Mouse (Mus musculus) granulocyte monocyte progenitor cell, adult 5-6 weeks (primary cell): ENCODE data around the gene Dnah2. TPM values are rescaled to one million over a fixed set of nuclear protein-coding genes. Genes with fewer than 3 reads are reported as not detected.

Experiments
- ATAC-seq: replicated peaks from 2 replicates; pipeline ENCODE4 v1.8.0; 2016; ENCODE audit warnings: mild to moderate bottlenecking, moderate TSS enrichment, inconsistent platforms; ENCODE audit not compliant: poor library complexity, severe bottlenecking
- total RNA-seq, 2 experiments: library from RNA; stranded (forward) in 1 of 2; stranded (reverse) in 1 of 2; fragments of 200-712, 200-1000 nt in 1 of 2; fragments of >200 nt in 1 of 2; fragmentation: Nextera tagmentation in 1 of 2; gene quantifications; 2 replicates each; pipeline ENCODE4 v1.2.3; 2014 to 2017

Gene Dnah2
- total RNA-seq (2014; fragmentation: Nextera tagmentation) = 0.11 and 3.5 TPM in 2 replicates
- not detected in 2 replicates for total RNA-seq (2017)

DNA sequence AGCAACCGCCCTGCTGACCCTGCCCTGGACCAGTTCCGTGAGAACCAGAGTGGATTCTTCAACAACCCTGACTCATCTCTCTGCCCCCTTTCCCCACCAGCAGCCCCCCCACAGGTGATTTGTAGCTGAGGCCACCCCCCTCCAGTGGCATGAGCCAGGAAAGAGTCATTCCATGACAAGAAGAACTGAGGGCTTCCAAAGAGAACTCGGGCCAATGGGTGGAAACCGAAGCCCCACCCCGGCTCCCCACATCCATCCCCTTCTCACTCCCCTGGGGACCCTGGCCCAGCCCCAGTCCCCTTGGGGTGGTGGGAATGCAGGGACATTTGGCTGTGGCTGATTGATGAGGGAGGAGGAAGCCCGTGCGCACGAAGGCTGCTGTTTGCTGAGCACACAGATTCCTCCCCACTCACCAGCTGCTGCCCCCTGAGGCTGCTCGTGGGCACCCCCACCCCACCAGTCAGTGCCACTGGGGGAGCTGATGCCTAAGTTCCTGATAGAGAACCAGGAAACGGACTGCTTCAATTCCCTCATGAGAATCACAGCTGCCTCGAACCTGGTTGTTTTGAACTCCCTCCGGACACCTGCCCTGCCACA is at the start of gene Dnah2:
Dnah2 (minus strand) TSS at position 51 of the 597 bp plus-strand sequence.
- ATAC-seq = no peak

DNA sequence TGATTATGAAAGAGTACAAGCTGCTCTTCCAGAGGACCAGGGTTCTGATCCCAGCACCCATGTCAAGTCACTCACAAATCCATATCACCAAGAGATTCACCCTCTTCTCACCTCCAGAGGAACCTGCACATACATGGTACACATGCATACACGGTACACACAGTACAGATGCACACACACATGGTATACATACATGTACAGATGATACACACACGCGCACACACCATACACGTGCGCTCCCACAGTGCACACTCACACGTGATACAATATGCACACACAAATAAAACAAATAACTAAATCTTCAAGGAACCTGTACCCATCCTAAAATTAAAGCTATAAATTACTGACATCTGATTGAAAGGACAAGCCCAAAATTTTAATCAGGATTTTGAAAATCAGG is 45.9 kb upstream of the Dnah2 start:
- ATAC-seq = no peak

DNA sequence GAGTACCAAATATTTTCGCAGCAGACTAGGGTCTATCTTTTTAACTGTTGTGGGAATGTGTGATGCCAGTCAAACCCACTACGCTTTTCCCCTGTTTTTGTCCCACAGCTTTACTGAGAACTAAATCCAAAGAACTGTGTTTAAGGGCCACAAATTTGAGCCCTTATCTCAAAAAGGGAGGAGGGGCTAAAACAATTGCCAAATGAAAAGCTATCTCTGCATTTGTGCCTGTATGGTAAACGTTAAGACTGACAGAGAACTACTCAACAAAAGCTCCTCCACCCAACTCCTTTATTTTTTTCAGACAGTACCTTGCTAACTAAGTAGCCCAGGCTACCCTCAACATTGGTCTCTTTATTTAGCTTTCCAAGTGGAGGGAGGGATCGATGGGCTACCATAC is 43.9 kb upstream of the Dnah2 start:
- ATAC-seq = no peak

DNA sequence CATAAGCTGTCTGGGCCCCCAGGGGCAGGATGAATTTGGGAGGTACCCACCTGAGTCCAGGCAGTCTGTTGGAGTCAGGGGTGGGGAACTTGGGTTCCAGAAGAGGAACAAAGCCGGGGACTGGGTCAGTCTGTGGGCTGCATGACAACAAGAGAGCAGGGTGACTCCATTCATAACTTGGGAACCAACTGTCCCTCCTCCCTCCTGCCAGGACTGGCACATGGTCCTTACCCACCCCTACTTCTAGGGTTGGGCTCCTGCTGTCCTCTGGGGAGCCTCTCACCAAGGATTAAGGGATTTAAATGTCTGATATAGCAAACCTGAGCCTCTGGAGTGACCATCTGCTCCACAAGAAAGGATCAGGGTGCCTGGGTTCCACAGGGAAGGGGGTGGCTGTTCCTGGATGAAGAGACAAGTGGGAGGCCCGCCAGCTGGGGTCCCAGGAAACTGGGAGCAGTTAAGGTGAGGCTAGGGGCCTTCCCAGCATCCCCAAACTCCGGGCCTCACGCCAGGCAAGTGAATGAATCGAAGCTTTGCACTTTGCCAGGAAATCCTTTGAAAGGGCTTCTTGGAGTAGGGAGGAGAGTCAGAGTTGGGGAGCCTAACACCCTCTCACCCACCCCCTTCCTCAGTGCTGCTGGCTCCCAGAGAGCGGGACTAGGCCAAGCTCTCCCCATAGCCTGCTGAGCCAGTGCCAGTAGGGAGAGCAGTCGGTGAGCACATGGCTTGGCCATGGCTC is 43.2 kb upstream of the Dnah2 start:
- ATAC-seq = no peak

DNA sequence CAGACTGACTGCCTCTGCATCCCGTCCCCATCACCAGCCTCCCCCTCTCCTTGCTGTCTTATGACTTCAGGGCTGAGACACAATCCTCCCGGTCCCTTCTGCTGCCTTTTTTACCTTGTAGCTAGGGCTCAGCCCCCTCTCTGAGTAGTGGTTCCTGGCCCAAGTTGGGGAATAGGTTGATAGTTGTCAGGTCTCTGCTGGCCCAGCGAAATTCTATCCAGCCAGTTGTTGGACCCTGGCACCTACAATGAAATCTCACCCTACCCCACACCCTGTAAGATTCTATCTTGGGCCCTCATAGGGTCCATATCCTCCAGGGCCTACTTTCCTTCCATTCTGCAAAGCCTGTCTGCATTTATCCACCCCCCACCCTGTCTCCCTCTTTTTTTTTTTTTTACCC is 42.5 kb upstream of the Dnah2 start:
- no peak for ATAC-seq

DNA sequence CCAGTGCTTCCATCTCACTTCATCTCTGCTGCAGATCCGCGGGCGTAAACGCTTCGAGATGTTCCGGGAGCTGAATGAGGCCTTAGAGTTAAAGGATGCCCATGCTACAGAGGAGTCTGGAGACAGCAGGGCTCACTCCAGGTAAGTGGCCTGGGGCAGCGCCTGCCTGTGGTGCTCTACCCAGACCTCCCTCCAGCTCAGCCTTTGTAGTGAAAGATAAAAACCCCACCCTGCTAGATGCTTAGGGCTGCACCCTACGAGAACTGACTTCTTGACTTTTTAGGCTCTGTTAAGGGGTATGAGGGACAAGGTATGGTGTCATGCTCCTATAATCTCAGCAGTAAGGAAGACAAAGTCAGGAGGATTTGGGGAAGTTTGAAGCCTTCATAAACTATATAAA is 41.7 kb upstream of the Dnah2 start:
- no peak for ATAC-seq

DNA sequence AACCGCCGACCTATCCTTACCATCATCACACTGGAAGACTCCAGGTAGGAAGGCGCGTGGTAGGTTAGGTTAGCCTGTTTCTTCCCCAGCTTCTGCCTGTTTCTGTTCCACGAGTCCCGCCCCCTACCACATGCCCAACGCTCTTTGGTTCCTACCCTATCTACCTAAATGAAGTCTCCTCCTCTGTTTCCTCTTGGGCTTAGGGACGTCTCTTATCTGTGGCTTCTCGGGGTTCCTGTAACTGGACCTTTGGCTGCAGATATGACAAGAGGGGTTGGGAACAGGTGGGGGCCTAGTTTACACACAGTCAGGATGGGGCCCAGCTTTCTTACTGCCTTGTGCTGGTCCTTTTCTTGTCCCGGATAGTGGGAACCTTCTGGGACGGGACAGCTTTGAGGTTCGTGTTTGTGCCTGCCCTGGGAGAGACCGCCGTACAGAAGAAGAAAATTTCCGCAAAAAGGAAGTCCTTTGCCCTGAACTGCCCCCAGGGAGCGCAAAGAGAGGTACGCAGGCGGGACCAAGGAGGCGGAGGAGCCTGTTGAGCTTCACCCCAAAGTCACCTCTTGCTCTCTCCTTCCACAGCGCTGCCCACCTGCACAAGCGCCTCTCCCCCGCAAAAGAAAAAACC is 40.4 kb upstream of the Dnah2 start:
- ATAC-seq = no peak

DNA sequence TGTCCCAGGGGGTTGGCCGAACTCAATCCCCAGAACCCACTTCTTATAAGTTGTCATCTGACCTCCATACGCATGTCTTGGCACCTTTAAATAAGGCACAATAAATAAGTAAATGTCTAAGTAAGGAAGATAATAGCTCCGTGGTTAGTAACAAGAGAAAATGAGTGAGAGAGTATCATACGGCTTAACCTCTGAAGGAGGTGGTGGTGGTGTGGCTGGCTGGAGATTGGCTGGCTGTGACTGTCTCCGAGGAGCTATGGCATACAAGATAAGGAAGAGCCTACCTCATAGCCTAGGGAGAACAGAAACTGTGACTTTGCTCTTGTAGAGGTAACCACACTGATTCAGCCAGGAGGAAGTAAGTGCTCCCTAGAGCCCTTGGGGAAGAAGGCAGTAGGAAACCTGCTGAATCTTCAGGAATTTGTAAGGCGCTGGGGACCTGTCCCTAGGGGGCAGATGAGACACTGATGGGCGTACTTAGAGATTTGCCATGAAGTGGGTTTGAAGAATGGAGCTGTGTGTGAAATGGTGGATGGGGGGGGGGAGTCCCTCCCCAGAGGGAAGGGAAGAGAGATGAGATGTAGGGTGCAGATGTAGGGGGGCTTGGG is 36.9 kb upstream of the Dnah2 start:
- peak; percentile 81 for ATAC-seq

DNA sequence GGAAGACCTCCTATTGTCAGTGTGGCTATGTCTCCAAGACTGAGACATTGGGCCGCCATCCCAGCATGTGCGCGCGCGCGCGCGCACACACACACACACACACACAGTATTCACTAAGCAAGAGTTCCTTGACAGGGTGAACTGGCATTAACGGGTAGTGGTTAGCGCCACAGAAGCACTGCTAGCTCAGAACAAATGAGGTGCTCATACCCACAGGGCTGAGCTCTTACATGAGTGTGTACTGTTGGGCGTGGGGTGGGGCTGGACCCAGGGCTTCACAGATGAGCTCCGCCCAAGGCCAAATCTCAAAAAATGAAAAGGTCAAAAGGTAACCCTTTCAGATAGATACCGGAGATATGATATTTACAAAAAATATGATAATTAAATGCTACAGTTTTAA is 36.0 kb upstream of the Dnah2 start:
- ATAC-seq = no peak

DNA sequence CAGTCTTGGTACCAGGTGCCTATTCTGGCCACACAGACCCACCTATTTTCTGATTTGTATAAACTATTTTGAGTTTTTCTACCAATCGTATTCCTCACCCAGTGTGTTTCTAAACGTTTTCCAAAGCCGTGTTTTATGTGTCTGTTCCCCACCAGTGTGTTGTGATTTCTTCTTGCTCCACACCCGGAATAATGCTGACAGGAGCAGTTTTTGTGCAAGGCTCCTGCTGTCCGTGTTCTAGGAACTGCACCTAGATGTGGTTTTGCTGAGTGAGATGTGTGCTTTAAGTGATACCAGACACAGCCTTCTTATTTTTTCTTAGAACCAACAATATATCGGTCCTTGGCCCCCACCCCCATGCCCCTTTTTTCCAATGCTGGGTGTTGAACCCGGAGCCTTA is 35.1 kb upstream of the Dnah2 start:
- no peak for ATAC-seq

DNA sequence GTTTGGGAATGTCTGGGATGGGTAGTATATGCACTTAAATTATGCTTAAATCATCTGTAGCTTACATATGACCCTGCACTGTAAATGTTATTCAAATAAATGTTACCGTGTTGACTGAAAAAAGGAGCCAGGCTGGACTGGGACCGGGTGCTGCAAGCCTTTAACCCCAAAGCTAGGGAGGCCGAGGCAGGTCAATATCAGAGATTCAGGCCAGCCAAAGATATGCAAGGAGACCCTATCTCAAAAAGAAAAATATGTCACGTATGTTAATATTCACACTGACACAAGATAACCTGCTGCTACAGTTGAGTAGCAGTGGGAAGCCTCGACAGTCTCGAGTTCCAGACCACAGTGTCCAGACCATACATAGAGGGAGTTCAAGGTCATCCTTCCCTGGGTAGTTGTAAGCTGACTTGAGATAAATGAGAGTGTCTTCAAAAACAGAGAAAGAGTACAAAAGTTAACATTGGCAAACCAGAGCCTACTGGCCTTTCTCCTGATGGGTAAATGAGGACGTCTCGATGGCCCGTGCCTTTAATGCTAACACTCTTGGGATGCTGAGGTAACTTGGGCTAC is 33.4 kb upstream of the Dnah2 start:
- no peak for ATAC-seq

DNA sequence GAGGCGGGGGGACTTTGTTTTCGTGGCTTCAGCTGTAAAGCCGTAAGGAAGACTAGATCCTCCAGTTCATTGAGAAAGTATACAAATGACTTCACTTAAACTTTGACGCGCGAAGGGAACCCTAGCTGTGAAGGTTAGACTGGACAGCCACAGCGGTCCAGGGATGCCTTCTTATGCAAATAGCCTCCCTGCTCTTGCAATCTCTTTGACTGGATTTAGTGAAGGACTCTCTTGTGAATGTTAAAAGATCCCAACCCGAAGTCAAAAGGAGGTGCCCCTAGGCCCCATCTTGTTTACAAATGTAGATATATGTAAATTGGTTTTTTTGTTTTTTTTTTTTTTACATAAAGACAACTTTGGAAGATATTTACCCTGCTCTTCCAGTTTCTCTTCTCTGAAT is 32.9 kb upstream of the Dnah2 start:
- no peak for ATAC-seq

DNA sequence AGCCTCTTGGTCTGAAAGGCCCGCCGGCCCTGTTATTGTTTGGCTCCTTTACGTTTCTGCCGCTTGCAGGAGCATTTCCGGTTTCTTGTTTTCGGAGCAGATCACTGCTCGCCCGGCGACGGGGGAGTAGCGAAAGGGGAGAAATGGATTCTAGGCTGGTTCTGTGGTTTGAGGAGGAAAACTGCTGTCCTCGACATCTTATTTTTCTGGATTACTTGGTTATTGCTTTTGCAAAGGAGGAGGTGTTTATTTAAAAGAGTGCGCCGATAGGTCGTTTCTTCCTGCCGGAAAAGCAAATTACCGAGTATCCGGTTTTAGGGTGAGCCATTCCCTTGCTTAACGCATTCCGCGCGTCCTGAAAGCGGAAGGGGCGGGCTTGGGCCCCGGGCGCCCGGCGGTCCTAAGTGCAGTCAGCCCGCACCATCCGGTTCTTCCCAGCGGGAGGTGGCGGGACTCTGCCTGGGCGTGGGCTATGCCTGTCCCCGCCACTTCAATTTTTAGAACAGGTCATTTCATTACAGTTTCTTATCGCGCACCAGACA is 32.3 kb upstream of the Dnah2 start:
- peak; percentile 57 for ATAC-seq

DNA sequence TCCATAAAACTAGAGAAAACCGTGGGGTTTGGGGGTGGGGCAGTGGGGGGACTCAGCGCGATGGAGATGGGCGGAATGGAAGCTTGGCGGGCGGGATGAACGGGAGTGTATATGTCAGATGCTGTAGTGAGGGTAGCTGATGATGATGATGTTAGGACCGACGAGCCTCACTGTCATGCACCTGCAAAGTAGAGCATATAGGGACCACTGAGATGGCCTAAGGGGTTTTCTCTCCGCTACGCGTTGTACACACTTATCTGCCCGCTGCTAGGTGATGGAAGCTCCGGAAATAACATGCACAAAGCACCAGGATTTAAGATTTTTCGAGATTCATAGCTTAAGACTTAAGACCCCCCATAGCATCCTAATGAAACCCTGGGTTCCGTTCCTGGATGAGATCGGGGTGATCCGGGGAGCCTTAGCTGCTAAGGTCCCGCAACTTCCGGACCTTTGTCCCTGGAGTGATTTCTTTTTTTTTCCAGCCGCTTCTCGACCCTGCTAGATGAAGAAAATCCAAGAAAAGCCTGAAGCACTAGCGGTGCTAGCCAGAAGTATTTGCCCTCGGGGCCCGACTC is 31.7 kb upstream of the Dnah2 start:
- ATAC-seq = no peak

DNA sequence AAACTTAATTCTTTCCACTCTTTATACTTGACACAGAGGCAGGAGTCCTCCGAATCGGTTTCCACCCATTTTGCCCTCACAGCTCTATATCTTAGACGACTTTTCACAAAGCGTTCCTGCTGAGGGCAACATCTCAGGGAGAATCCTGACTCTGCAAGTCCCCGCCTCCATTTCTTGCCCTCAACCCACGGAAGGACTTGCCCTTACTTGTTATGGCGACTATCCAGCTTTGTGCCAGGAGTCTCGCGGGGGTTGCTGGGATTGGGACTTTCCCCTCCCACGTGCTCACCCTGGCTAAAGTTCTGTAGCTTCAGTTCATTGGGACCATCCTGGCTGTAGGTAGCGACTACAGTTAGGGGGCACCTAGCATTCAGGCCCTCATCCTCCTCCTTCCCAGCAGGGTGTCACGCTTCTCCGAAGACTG is 31.2 kb upstream of the Dnah2 start, which contains the start of the genes Wrap53 and Trp53:
Wrap53 (minus strand) TSS at position 165 of the 424 bp plus-strand sequence.
Trp53 (plus strand) TSS at position 269 of the 424 bp plus-strand sequence.
- peak; percentile 70 for ATAC-seq

DNA sequence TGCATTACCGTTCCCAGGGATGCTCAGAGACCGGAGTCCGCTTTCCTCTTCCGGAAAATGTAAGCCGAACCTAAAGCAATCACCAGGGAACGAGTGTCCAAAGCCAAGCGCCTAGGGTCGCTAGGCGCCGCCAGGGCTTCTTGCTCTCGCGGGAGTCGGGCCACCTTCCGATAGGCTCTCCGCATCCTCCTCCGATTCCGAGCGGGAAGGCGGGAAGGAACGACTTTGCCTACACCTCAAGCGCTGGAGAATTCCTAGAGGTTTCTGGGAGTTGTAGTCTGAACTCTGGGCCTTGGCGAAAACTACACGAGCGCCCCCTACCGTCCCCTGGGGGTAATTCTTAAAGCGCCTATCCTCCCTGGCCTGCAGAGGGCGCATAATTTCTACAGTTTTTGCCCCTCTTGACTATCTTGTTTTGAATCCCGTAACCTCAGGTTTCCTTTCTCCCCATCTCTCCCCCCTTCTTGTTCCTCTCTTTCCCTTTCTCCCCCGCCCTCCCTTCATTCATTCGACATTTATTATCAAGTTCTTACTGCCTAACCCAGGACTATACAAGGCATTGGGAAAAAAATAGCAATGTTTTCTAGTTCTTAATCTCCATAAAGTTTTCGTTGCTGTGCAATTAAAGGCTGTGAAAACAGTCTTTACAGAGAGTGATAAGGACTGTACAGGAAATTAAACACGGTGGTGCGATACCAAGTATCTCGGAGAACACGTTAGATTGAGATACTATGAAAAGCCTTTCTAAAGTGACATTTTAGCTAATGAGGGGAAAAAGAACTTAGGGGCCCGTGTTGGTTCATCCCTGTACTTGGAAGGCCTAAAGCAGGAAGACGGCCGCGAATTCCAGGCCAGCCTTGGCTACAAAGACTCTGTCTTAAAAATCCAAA is 30.5 kb upstream of the Dnah2 start:
- peak; percentile 76 for ATAC-seq

DNA sequence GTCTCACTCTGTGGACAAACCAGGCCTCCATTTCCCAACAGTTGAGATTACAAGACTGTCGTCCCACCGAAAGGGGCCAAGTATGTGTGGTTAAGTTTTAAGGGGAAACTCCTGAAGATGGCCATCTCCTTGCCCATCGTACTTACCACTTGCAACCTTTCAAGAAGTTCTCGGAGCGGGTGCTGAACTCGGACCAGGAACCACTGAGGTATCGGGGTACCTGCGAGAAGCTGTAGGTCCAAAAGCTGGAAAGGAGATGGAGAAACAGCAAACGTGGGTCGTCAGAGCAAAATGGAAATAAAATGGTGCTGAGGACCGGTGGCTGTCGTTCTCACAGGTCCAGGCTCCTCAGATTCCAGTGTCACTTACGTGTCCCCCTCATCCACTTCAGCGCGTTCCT is 29.4 kb upstream of the Dnah2 start:
- no peak for ATAC-seq

DNA sequence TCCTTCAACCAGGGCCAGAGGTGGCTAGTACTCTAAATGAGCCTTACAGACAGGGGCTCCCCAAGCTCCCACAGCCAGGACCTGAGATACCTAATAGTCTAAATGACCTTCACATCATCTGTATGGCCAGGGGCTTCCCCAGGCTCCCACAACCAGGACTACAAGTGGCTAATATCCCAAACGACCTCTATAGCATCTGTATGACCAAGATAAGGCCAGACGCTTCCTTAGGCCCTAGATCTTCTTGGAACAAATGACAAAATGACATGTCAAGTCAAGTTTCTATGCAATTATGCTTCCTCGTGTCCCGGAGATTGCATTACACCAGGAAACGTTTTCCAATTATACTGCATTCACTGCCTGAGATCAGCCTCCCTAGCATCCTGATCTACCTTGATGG is 27.4 kb upstream of the Dnah2 start:
- no peak for ATAC-seq

DNA sequence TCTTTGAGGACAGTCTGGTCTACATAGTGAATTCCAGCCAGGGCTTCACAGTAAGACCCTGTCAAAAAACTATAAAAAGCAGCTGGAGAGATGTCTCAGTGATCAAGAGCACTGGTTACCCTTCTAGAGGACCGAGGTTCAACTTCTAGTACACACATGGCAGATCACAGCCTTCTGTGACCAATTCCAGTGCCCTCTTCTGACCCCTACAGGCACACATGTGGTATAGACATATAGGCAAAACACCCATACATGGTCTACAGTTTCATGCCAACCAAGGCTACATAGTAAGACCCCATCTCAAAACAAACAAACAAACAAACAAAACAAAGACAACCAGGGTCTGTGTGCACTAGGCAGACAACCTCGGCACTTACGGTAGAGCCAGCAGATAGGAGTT is 26.3 kb upstream of the Dnah2 start:
- ATAC-seq = no peak
